In the genomic region with DNA sequence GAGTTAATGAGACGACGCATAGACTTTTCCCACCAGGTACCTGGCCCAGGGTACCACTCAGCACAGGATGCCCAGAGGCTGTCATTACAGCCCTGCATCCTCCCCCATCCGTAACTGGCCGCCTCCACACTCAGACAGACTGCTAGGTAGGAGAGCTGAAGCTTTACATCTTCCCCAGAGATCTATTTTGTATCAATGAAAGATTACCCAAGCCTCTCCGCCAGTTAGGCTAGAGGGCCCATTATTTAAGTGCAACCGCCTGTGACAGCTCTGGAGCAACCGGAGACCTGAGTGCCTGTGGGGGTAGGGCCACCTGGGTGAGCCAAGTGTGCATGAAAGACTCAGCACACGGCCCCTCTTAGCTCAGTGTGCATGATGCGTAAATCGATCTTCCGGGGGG, we compare ENCODE assay signal across 10 mouse cellular contexts. TPM values are rescaled to one million over a fixed set of nuclear protein-coding genes. Genes with fewer than 3 reads are reported as not detected.
DNase-seq lines count a peak whose midpoint lies in the region; ATAC-seq and TF ChIP-seq lines count a peak whose summit lies in the region.
"Had no signal": no experiment of that assay in that cellular context is flagged by ENCODE, and none has a peak within 500 bp of the region (broad histone marks: within the 10 kb centered on the region; RNA-seq: fewer than 3 reads in every experiment).

No protein-coding gene starts in this region.

- TF ChIP-seq CTCF in midbrain, postnatal 0 days (IDR thresholded peaks at IDR 0.05): no peak

- H3K27me3 ChIP-seq in embryonic facial prominence, embryonic 12.5 days: no peaks in the 10 kb centered on the region
- H3K27me3 ChIP-seq in midbrain, postnatal 0 days (ENCODE audit: insufficient read depth, low read length): no peaks in the 10 kb centered on the region

- H3K4me3 ChIP-seq in embryonic facial prominence, embryonic 12.5 days: no peak overlapping the region
- no peak overlapping the region for H3K4me3 ChIP-seq in midbrain, postnatal 0 days (ENCODE audit: low read depth, low read length)
- H3K4me3 ChIP-seq: heart, embryonic 13.5 days had no signal

- H3K27ac ChIP-seq in embryonic facial prominence, embryonic 12.5 days: peak overlapping the region; percentile 52; the same call in 1 of the 2 replicates
- no peak overlapping the region for H3K27ac ChIP-seq in midbrain, postnatal 0 days (ENCODE audit: low read depth, low read length)
- H3K27ac ChIP-seq: heart, embryonic 13.5 days had no signal

- DNase-seq in embryo, embryonic 10 days (ENCODE audit: low spot score): peak; percentile 66
- DNase-seq in kidney, postnatal 14 days: peak; percentile 31
- DNase-seq in midbrain, postnatal 0 days (ENCODE audit: low spot score): peak; percentile 34
- DNase-seq in left cerebral cortex, adult 9 months (ENCODE audit: low spot score in 2 of 2): no peak
- DNase-seq: lung, embryonic 14.5 days had no signal

- ATAC-seq in embryonic facial prominence, embryonic 12.5 days (ENCODE audit: insufficient number of reproducible peaks, insufficient read depth, low FRiP score, low TSS enrichment): peak; percentile 85
- ATAC-seq in midbrain, postnatal 0 days (ENCODE audit: low FRiP score): no peak
- ATAC-seq in erythroblast, adult 5-6 weeks (replicated peaks; ENCODE audit: low FRiP score, poor library complexity, severe bottlenecking): no peak
- no peak for ATAC-seq in monocyte, adult 5-6 weeks (replicated peaks; ENCODE audit: insufficient number of reproducible peaks, low FRiP score, low TSS enrichment, poor library complexity, severe bottlenecking)

- 6% methylated on average over 11 of the region's 11 CpGs for WGBS in embryonic facial prominence, embryonic 12.5 days
- 12% methylated on average over 9 of the region's 11 CpGs for WGBS in midbrain, postnatal 0 days

- H3K9me3 ChIP-seq in embryonic facial prominence, embryonic 12.5 days: no peaks in the 10 kb centered on the region
- H3K9me3 ChIP-seq in midbrain, postnatal 0 days (ENCODE audit: low read length): no peaks in the 10 kb centered on the region
- H3K9me3 ChIP-seq: G1E; heart, embryonic 13.5 days had no signal

- H3K36me3 ChIP-seq in embryonic facial prominence, embryonic 12.5 days: no peaks in the 10 kb centered on the region
- no peaks in the 10 kb centered on the region for H3K36me3 ChIP-seq in midbrain, postnatal 0 days (ENCODE audit: insufficient read depth, low read length)
- H3K36me3 ChIP-seq: G1E; heart, embryonic 13.5 days had no signal

- no peak overlapping the region for H3K9ac ChIP-seq in embryonic facial prominence, embryonic 12.5 days
- 0 out of 2 replicates have a peak overlapping the region, but pooled peaks have one; percentile 24 for H3K9ac ChIP-seq in midbrain, postnatal 0 days (replicated peaks; ENCODE audit: low read length, poor library complexity, severe bottlenecking)
- H3K9ac ChIP-seq: heart, embryonic 13.5 days; lung, embryonic 14.5 days had no signal

- peak overlapping the region; percentile 17; the same call in 1 of the 2 replicates for H3K4me2 ChIP-seq in embryonic facial prominence, embryonic 12.5 days (replicated peaks)
- no peak overlapping the region for H3K4me2 ChIP-seq in midbrain, postnatal 0 days (ENCODE audit: low read depth, low read length, poor library complexity, severe bottlenecking)
- H3K4me2 ChIP-seq: heart, embryonic 13.5 days; lung, embryonic 14.5 days had no signal

- peaks cover 21% of the 10 kb centered on the region for H3K4me1 ChIP-seq in embryonic facial prominence, embryonic 12.5 days
- peaks cover 4% of the 10 kb centered on the region for H3K4me1 ChIP-seq in midbrain, postnatal 0 days (ENCODE audit: insufficient read depth, low read length)

RNA-seq across cellular contexts. Expression of a gene that starts 42.6 kb away (rescaled TPM):
- polyA plus RNA-seq in embryonic facial prominence, embryonic 12.5 days (2016; fragmentation: Nextera tagmentation; extraction: Ambion mirVana): 0.93 and 1.0 TPM in 2 replicates
- 11.2 and 17.2 TPM in 2 replicates for total RNA-seq in midbrain, postnatal 0 days (2014; rRNA removed)
- 9.3 and 12.4 TPM in 2 replicates for polyA plus RNA-seq in midbrain, postnatal 0 days (2015; fragmentation: Nextera tagmentation; extraction: Ambion mirVana)
- not detected in 2 replicates for total RNA-seq in erythroblast, adult 5-6 weeks (2015; ENCODE audit: low replicate concordance)
- total RNA-seq in erythroblast, adult 5-6 weeks (2017; ENCODE audit: low replicate concordance): not detected in 2 replicates
- total RNA-seq in monocyte, adult 5-6 weeks (2017): 2.2 TPM in 1 of 3 replicates, not detected in the others
- polyA plus RNA-seq: G1E had no signal

Comparison
In these comparisons a context has a peak if more than half of its experiments do, and no peak if none do; other contexts are left out.
1. DNase-seq: peak in embryo, embryonic 10 days (single experiment), kidney, postnatal 14 days (single experiment) and midbrain, postnatal 0 days (single experiment); none in left cerebral cortex, adult 9 months (0 of 2).